9 mouse cellular contexts compared by ENCODE assay signal in the genomic region with DNA sequence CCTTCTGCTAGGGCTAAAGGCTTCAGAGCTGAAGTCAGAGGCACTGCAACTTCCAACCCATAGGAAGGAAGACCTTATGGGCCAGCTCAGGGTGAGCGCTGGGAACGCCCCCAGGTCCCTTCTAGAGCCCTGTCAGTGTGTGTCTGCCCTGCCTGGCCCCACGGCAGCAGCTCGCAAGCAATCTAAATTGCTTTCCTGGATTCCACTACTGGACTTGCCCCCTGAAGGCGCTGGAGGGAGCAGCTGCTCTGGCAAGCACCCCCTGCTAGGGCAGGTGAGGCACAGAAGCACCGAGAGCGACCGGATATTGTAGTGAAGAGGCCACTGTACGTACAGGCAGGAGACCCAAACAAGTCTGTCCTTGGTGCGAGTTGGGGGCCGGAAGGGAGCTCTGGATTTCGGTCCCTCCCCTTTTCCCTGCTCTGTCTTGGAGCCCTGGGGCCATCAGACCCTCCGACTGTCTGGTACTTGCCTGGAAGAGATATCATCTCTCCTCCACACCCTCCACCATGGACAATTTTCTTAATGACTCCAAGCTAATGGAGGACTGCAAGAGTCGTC. TPM values are rescaled to one million over a fixed set of nuclear protein-coding genes. Genes with fewer than 3 reads are reported as not detected.
DNase-seq lines count a peak whose midpoint lies in the region; ATAC-seq and TF ChIP-seq lines count a peak whose summit lies in the region.
"Had no signal": no experiment of that assay in that cellular context is flagged by ENCODE, and none has a peak within 500 bp of the region (broad histone marks: within the 10 kb centered on the region; RNA-seq: fewer than 3 reads in every experiment).

No protein-coding gene starts in this region.

- peak; percentile 52; the same call in 1 of the 2 replicates for TF ChIP-seq CTCF in thymus, adult 2 months (IDR thresholded peaks at IDR 0.05; ENCODE audit: borderline replicate concordance, control insufficient read depth, extremely low read depth, insufficient read depth, low read length, poor library complexity)

- no peak overlapping the region for H3K27ac ChIP-seq in heart, embryonic 16.5 days (ENCODE audit: low read length)
- H3K27ac ChIP-seq in midbrain, embryonic 15.5 days = no peak overlapping the region
- H3K27ac ChIP-seq in thymus, adult 2 months (ENCODE audit: control insufficient read depth, insufficient read depth, low read length) = no peak overlapping the region

- ATAC-seq in common myeloid progenitor, adult 5-6 weeks (replicated peaks; ENCODE audit: low read depth, poor library complexity, severe bottlenecking) = peak; percentile 59
- ATAC-seq in heart, embryonic 16.5 days (replicated peaks; ENCODE audit: extremely low read depth, insufficient read depth, low FRiP score) = peak; percentile 58
- ATAC-seq in midbrain, embryonic 15.5 days (replicated peaks) = peak; percentile 78
- ATAC-seq: Patski had no signal

- peak; percentile 14 for DNase-seq in gastrocnemius, postnatal 10 days
- DNase-seq in gastrocnemius, adult 8-10 months (ENCODE audit: low spot score in 2 of 2) = no peak
- DNase-seq in liver = peak; percentile 20
- peak; percentile 65 for DNase-seq in thymus, adult 2 months
- DNase-seq in frontal cortex, postnatal 14 days (ENCODE audit: low spot score in 2 of 2) = no peak

- H3K36me3 ChIP-seq in heart, embryonic 16.5 days (ENCODE audit: control insufficient read depth, insufficient read depth) = no peaks in the 10 kb centered on the region
- H3K36me3 ChIP-seq in midbrain, embryonic 15.5 days (replicated peaks) = no peaks in the 10 kb centered on the region
- no peaks in the 10 kb centered on the region for H3K36me3 ChIP-seq in thymus, adult 2 months (ENCODE audit: control insufficient read depth, insufficient read depth, low read length)

- H3K9me3 ChIP-seq in heart, embryonic 16.5 days (replicated peaks; ENCODE audit: control insufficient read depth, low read length) = no peaks in the 10 kb centered on the region
- no peaks in the 10 kb centered on the region for H3K9me3 ChIP-seq in midbrain, embryonic 15.5 days

- peak overlapping the region; percentile 80 for H3K4me2 ChIP-seq in heart, embryonic 16.5 days (ENCODE audit: low read depth, low read length)
- peak overlapping the region; percentile 73 for H3K4me2 ChIP-seq in midbrain, embryonic 15.5 days

- 3% methylated on average over 14 of the region's 14 CpGs for WGBS in heart, embryonic 16.5 days
- 3% methylated on average over 14 of the region's 14 CpGs for WGBS in midbrain, embryonic 15.5 days
- WGBS in thymus, adult 2 months = 3% methylated on average over 14 of the region's 14 CpGs

- peaks cover 6% of the 10 kb centered on the region for H3K4me1 ChIP-seq in heart, embryonic 16.5 days (ENCODE audit: control insufficient read depth, insufficient read depth, low read length)
- H3K4me1 ChIP-seq in midbrain, embryonic 15.5 days = peaks cover 10% of the 10 kb centered on the region; the same call in 1 of the 2 replicates
- H3K4me1 ChIP-seq in thymus, adult 2 months (replicated peaks; ENCODE audit: control insufficient read depth, insufficient read depth, low read length) = peaks cover 16% of the 10 kb centered on the region

- H3K27me3 ChIP-seq in heart, embryonic 16.5 days (ENCODE audit: control insufficient read depth, insufficient read depth, low read length) = peaks cover 8% of the 10 kb centered on the region
- H3K27me3 ChIP-seq in midbrain, embryonic 15.5 days (replicated peaks) = peaks cover 12% of the 10 kb centered on the region
- no peaks in the 10 kb centered on the region for H3K27me3 ChIP-seq in thymus, adult 2 months (ENCODE audit: control insufficient read depth, insufficient read depth, low read length)

- H3K4me3 ChIP-seq in heart, embryonic 16.5 days (ENCODE audit: low read length) = peak overlapping the region; percentile 56
- H3K4me3 ChIP-seq in midbrain, embryonic 15.5 days = peak overlapping the region; percentile 49
- H3K4me3 ChIP-seq in thymus, adult 2 months (ENCODE audit: control insufficient read depth, insufficient read depth, low read length) = peak overlapping the region; percentile 53

- H3K9ac ChIP-seq in heart, embryonic 16.5 days (ENCODE audit: low read length) = peak overlapping the region; percentile 35
- H3K9ac ChIP-seq in midbrain, embryonic 15.5 days = peak overlapping the region; percentile 36

- no peak for TF ChIP-seq POLR2A in thymus, adult 2 months (IDR thresholded peaks at IDR 0.05; ENCODE audit: control insufficient read depth, extremely low read depth, insufficient read depth, low read length, poor library complexity)

RNA-seq across cellular contexts. Expression of gene Ptger2, which starts 0.5 kb away (rescaled TPM):
- under 1 TPM; 0.16 to 0.23 TPM for total RNA-seq in gastrocnemius, postnatal 10 days (2021)
- under 1 TPM in 2 of 4 experiments, not detected in 2; 0.07 to 0.19 TPM for total RNA-seq in gastrocnemius, adult 8-10 months (2022)
- 2.7 and 2.8 TPM in 2 replicates for total RNA-seq in common myeloid progenitor, adult 5-6 weeks (2017)
- 0.18 and 0.57 TPM in 2 replicates for polyA plus RNA-seq in heart, embryonic 16.5 days (2015; fragmentation: Nextera tagmentation; extraction: Ambion mirVana)
- 0.93 and 1.00 TPM in 2 replicates for polyA plus RNA-seq in midbrain, embryonic 15.5 days (2015; fragmentation: Nextera tagmentation; extraction: Ambion mirVana)
- 1.9 and 2.1 TPM in 2 replicates for polyA plus RNA-seq in thymus, adult 2 months (2012; rRNA removed)

Comparison
In these comparisons a context has a peak if more than half of its experiments do, and no peak if none do; other contexts are left out.
1. DNase-seq: peak in gastrocnemius, postnatal 10 days (single experiment), liver (single experiment) and thymus, adult 2 months (single experiment); none in gastrocnemius, adult 8-10 months (0 of 2) and frontal cortex, postnatal 14 days (0 of 2).
2. Peak in every context shown above with its lines, with median percentiles within 50 percentile points of each other: ATAC-seq and H3K4me3 ChIP-seq.